Mouse (Mus musculus) ES-E14 (cell line): ENCODE data around the gene Gpatch3. TPM values are rescaled to one million over a fixed set of nuclear protein-coding genes. Genes with fewer than 3 reads are reported as not detected.

Experiments used
- DNase-seq: peaks from one replicate; pipeline ENCODE4 v3.0.0-alpha.2; 2013; ENCODE audit warnings: low read depth, low spot score
- H3K27ac ChIP-seq: 2 replicates; pipeline ENCODE4 v1.5.1; 2012; ENCODE audit warnings: low read depth, mild to moderate bottlenecking, low read length, moderate library complexity, mixed read lengths; ENCODE audit not compliant: poor library complexity, insufficient read depth, severe bottlenecking
- H3K36me3 ChIP-seq: 2 replicates; pipeline ENCODE4 v1.6.1; 2012; ENCODE audit warnings: mild to moderate bottlenecking, low read length, moderate library complexity, mixed read lengths; ENCODE audit not compliant: control insufficient read depth, poor library complexity, insufficient read depth, severe bottlenecking
- H3K4me1 ChIP-seq, 2 experiments: fragments of 150-350 bp in 1 of 2; sonication (generic) in 1 of 2; 2 replicates each; pipeline ENCODE4 v1.6.1; 2012; ENCODE audit warnings: low read length in 2 of 2, mild to moderate bottlenecking in 1 of 2, mixed read lengths in 1 of 2; ENCODE audit not compliant: control insufficient read depth in 2 of 2, insufficient read depth in 2 of 2, poor library complexity in 1 of 2
- H3K4me3 ChIP-seq, 2 experiments: fragments of 150-350 bp in 1 of 2; sonication (generic) in 1 of 2; 2 replicates each; pipeline ENCODE4 v1.5.1; 2012; ENCODE audit warnings: low read length in 2 of 2, low read depth in 1 of 2, mild to moderate bottlenecking in 1 of 2, mixed read lengths in 1 of 2; ENCODE audit not compliant: insufficient read depth in 1 of 2, poor library complexity in 1 of 2, severe bottlenecking in 1 of 2
- H3K9ac ChIP-seq: 2 replicates; pipeline ENCODE4 v1.6.1; 2012; ENCODE audit warnings: low read depth, mild to moderate bottlenecking, low read length, mixed read lengths; ENCODE audit not compliant: poor library complexity, insufficient read depth, severe bottlenecking
- H3K9me3 ChIP-seq: fragments of 150-350 bp; sonication (generic); 2 replicates; pipeline ENCODE4 v1.6.1; 2012; ENCODE audit warnings: low read depth, mild to moderate bottlenecking, low read length; ENCODE audit not compliant: control insufficient read depth, insufficient read depth
- CHD2 ChIP-seq: IDR thresholded peaks from 2 replicates; pipeline ENCODE4 v1.6.1; 2014; ENCODE audit warnings: mild to moderate bottlenecking, low read depth, low read length, inconsistent platforms
- HCFC1 ChIP-seq: IDR thresholded peaks from 2 replicates; pipeline ENCODE4 v1.6.1; 2012; ENCODE audit warnings: low read length, inconsistent platforms, borderline replicate concordance; ENCODE audit not compliant: insufficient read depth
- MAFK ChIP-seq: IDR thresholded peaks from 2 replicates; pipeline ENCODE4 v1.6.1; 2014; ENCODE audit warnings: mild to moderate bottlenecking, low read depth, low read length, inconsistent platforms; ENCODE audit not compliant: insufficient read depth
- ZC3H11A ChIP-seq: IDR thresholded peaks from 2 replicates; pipeline ENCODE4 v1.6.1; 2012; ENCODE audit warnings: low read depth, mild to moderate bottlenecking, inconsistent platforms, low read length, borderline replicate concordance
- ZNF384 ChIP-seq: IDR thresholded peaks from 2 replicates; pipeline ENCODE4 v1.6.1; 2012; ENCODE audit warnings: low read depth, low read length, inconsistent platforms
- in situ Hi-C, 2 experiments: fragments of 600-800 bp; cut with MboI; formaldehyde crosslinking; loops; one replicate each; pipeline ENCODE4 v1.15.1; 2025; ENCODE audit warnings: low sequenced_read_pairs in 2 of 2, inconsistent platforms in 1 of 2; ENCODE audit not compliant: unreplicated experiment in 2 of 2
- total RNA-seq: library from RNA; depleted of rRNA; stranded (reverse); fragments of 300-350 nt; gene quantifications from 2 replicates; pipeline ENCODE4 v1.2.3, GENCODE M21; 2012; rRNA removed

Gpatch3 gene
- 14.4 and 19.9 TPM in 2 replicates for total RNA-seq

DNA sequence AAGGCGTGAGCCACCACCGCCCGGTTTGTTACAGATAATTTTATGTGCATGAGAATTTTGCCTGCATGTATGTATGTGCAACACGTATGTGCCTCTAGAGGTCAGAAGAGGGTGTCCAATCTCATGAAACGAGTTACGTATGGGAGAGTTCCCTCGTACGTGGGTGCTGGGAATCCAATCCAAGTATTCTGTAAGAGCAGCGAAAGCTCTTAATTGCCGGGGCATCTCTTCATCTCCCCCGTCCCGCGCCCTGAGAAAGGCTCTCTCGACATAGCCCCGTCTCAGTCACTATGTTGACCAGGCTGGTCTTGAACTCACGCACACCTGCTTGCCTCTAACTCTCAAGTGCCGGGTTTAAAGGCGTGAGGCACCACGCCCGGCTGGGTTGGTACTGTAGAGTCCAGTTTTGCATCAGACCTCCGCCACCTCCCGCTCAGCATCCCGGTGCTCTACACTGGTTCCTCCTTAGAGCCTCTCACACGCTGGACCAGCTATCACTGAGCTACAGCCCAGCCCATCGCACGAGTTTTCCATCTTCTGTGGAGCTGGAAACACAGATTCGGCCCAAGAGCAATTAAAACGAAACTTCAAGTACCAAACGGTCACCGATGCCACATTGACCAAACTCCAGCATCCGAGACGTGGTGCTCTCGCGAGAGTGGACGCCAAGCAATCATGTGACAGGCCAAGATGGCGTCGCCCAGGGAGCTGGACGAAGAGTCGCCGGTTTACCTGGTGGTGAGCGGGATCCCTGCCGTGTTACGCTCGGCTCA is at the start of gene Gpatch3:
TSS of gene Gpatch3 (plus strand) at position 676 of the 773 bp plus-strand sequence.
- Histone ChIP-seq H3K4me1 (0 out of 4 replicates have a peak, but pooled peaks cover 0 to 2% of the 10 kb centered on the region in 2 experiments), H3K9ac (peak within 1 kb of the TSS; percentile 89), H3K27ac (peak within 1 kb of the TSS; percentile 35; the same call in 1 of the 2 replicates), H3K9me3 (no peaks in the 10 kb centered on the region), H3K36me3 (peaks cover 3% of the 10 kb centered on the region; the same call in 1 of the 2 replicates), H3K4me3 (peak within 1 kb of the TSS; percentile 75 to 85)
- peak; percentile 86 for DNase-seq
- TF ChIP-seq HCFC1 (peak; percentile 89), CHD2 (peak; percentile 99), ZNF384 (no peak), ZC3H11A (no peak), MAFK (no peak)
- in situ Hi-C loops: no loop called here

DNA sequence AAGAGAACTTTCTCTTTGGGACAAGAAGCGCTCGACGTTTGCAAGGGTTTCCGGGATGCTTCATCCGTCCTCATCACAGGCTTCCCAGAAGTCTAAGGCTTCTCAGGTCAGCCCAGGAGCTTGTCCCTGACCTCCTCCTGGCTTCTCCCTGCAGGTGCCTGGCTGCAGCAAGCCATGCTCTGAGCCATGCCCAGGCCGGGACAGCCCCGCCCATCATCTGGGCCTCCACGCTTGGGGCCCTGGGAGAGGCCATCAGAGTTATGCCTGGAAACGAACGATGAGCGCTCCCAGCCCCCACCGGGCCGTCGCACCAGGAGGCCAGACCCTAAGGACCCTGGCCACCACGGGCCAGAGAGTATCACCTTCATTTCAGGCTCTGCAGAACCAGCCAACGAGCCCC is 46.8 kb upstream of the Gpatch3 start:
- in situ Hi-C loops: no loop called here
- peaks cover 3 to 7% of the 10 kb centered on the region in 2 experiments; a peak in 2 of 4 replicates for H3K4me1 ChIP-seq
- TF ChIP-seq MAFK (no peak), ZC3H11A (no peak), HCFC1 (no peak), CHD2 (no peak)

DNA sequence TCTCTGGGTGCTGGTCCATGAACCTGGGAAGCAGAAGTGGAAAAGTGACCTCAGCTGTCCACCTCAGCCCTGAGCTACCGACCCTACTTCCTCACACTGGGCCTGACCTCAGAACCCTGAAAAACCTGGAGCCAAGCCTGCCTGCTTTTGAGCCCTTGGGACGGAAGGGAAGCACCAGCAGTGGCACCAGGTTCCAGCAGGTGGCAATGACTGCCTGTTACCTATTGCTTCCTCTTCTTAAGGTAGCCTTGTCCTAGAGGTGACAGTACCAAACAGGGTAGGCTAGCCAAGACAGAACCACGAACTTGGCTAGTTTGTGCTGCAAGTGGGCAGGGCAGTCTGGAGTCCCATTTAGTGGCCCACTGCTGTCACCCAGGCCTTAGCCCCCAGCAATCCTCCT is 41.8 kb upstream of the Gpatch3 start:
- peaks cover 3 to 15% of the 10 kb centered on the region in 2 experiments; a peak in 2 of 4 replicates for H3K4me1 ChIP-seq
- no peak for TF ChIP-seq MAFK
- no peak for TF ChIP-seq HCFC1
- TF ChIP-seq CHD2: no peak
- TF ChIP-seq ZC3H11A: no peak
- no peak for TF ChIP-seq ZNF384
- no peaks in the 10 kb centered on the region for H3K9me3 ChIP-seq
- H3K27ac ChIP-seq: no peak overlapping the region
- H3K9ac ChIP-seq: no peak overlapping the region
- no peak for DNase-seq
- in situ Hi-C loops: no loop called here
- H3K4me3 ChIP-seq: no peak overlapping the region
- H3K36me3 ChIP-seq: peaks cover 56% of the 10 kb centered on the region

More for the DNA sequence above, 46.8 kb upstream of the Gpatch3 start:
- no peak for DNase-seq
- Histone ChIP-seq H3K4me3 (no peak overlapping the region), H3K27ac (no peak overlapping the region), H3K9me3 (no peaks in the 10 kb centered on the region), H3K9ac (no peak overlapping the region), H3K36me3 (peaks cover 12% of the 10 kb centered on the region; the same call in 1 of the 2 replicates)

DNA sequence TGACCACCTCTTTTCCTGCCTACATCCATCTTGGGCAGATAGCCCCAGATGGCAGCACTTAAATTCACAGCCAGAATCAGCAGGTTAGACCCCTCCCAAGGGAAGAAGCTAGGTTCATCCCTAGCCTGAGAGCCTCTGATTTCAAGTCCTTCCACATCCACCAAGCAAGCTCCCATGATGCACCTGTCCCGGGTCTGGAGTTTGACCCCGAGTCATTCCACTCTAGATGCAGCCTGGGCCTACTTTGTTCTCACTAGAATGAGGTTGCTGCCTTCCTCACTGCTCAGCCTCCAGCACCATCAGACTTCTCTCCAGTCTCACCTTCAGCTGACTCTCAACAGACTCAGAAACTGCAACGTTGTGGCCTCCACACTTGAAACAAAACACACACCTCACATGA is 38.5 kb upstream of the Gpatch3 start:
- Histone ChIP-seq H3K27ac (no peak overlapping the region), H3K4me1 (peaks cover 0 to 8% of the 10 kb centered on the region in 2 experiments; a peak in 1 of 4 replicates), H3K36me3 (peaks cover 69% of the 10 kb centered on the region), H3K9ac (no peak overlapping the region), H3K9me3 (no peaks in the 10 kb centered on the region), H3K4me3 (no peak overlapping the region)
- TF ChIP-seq ZC3H11A (no peak), HCFC1 (no peak), CHD2 (no peak), ZNF384 (no peak), MAFK (no peak)
- DNase-seq: no peak
- in situ Hi-C loops: no loop called here
